Mouse (Mus musculus): ENCODE data around the gene Ppp6c. TPM values are rescaled to one million over a fixed set of nuclear protein-coding genes. Genes with fewer than 3 reads are reported as not detected.

Gene Ppp6c
- polyA plus RNA-seq, 1 experiment from 2014 or later: 71.6 TPM

- Histone ChIP-seq H3K9ac (no peak overlapping the region), H3K9me3 (replicated peaks) (no peaks in the 10 kb centered on the region), H3K4me3 (replicated peaks) (no peak overlapping the region), H3K4me1 (no peaks in the 10 kb centered on the region), H3K36me3 (peaks cover 5% of the 10 kb centered on the region; the same call in 1 of the 2 replicates), H3K27ac (replicated peaks) (no peak overlapping the region), H3K4me2 (replicated peaks) (no peak overlapping the region), H3K27me3 (no peaks in the 10 kb centered on the region)
- WGBS: 87% methylated on average over 2 of the region's 2 CpGs
- ATAC-seq (ENCODE audit: insufficient number of reproducible peaks, low FRiP score, low TSS enrichment, low read depth): no peak
Observed at GRCm38 (mm10) chr2:39203359-39203758, 22.9 kb downstream of the Ppp6c start.

- Histone ChIP-seq H3K4me1 (peaks cover 6% of the 10 kb centered on the region; the same call in 1 of the 2 replicates), H3K4me3 (replicated peaks) (no peak overlapping the region), H3K4me2 (replicated peaks) (no peak overlapping the region), H3K36me3 (peaks cover 25% of the 10 kb centered on the region), H3K27ac (replicated peaks) (no peak overlapping the region), H3K27me3 (no peaks in the 10 kb centered on the region), H3K9me3 (replicated peaks) (no peaks in the 10 kb centered on the region), H3K9ac (no peak overlapping the region)
- WGBS: 90% methylated on average over 2 of the region's 2 CpGs
- ATAC-seq (ENCODE audit: insufficient number of reproducible peaks, low FRiP score, low TSS enrichment, low read depth): no peak
Observed at GRCm38 (mm10) chr2:39194809-39195208, 31.4 kb downstream of the Ppp6c start.

- Histone ChIP-seq H3K36me3 (0 out of 2 replicates have a peak, but pooled peaks cover 14% of the 10 kb centered on the region), H3K4me2 (replicated peaks) (peak within 1 kb of the TSS; percentile 77), H3K27me3 (no peaks in the 10 kb centered on the region), H3K9ac (peak within 1 kb of the TSS; percentile 79), H3K9me3 (replicated peaks) (no peaks in the 10 kb centered on the region), H3K4me1 (peaks cover 17% of the 10 kb centered on the region), H3K4me3 (replicated peaks) (peak within 1 kb of the TSS; percentile 99), H3K27ac (replicated peaks) (peak within 1 kb of the TSS; percentile 97)
- peak; percentile 100 for ATAC-seq (ENCODE audit: insufficient number of reproducible peaks, low FRiP score, low TSS enrichment, low read depth)
- 0% methylated on average over 41 of the region's 41 CpGs for WGBS
Observed at GRCm38 (mm10) chr2:39190561-39191056, 35.6 kb downstream of the Ppp6c start, which contains the start of gene Scai. Gene Scai, minus strand, starts transcription at chr2:39190734.

GRCm38 (mm10) chr2:39189961-39190560, 36.2 kb downstream of the Ppp6c start:
- Histone ChIP-seq H3K4me2 (replicated peaks) (peak overlapping the region; percentile 77), H3K9me3 (replicated peaks) (no peaks in the 10 kb centered on the region), H3K4me1 (peaks cover 17% of the 10 kb centered on the region), H3K27ac (replicated peaks) (peak overlapping the region; percentile 97), H3K36me3 (0 out of 2 replicates have a peak, but pooled peaks cover 10% of the 10 kb centered on the region), H3K4me3 (replicated peaks) (peak overlapping the region; percentile 99), H3K27me3 (no peaks in the 10 kb centered on the region), H3K9ac (peak overlapping the region; percentile 79)
- peak; percentile 87 for ATAC-seq (ENCODE audit: insufficient number of reproducible peaks, low FRiP score, low TSS enrichment, low read depth)
- WGBS: under 1% methylated on average over 36 of the region's 39 CpGs

GRCm38 (mm10) chr2:39185942-39186341, 40.3 kb downstream of the Ppp6c start:
- Histone ChIP-seq H3K27me3 (no peaks in the 10 kb centered on the region), H3K9me3 (replicated peaks) (no peaks in the 10 kb centered on the region), H3K4me2 (replicated peaks) (no peak overlapping the region), H3K36me3 (peaks cover 15% of the 10 kb centered on the region; the same call in 1 of the 2 replicates), H3K27ac (replicated peaks) (no peak overlapping the region), H3K4me3 (replicated peaks) (no peak overlapping the region), H3K4me1 (peaks cover 15% of the 10 kb centered on the region), H3K9ac (no peak overlapping the region)
- 76% methylated on average over 3 of the region's 3 CpGs for WGBS
- ATAC-seq (ENCODE audit: insufficient number of reproducible peaks, low FRiP score, low TSS enrichment, low read depth): no peak

- peaks cover under 1% of the 10 kb centered on the region; the same call in 1 of the 2 replicates for H3K4me1 ChIP-seq
- peaks cover 29% of the 10 kb centered on the region; the same call in 1 of the 2 replicates for H3K36me3 ChIP-seq
Observed at GRCm38 (mm10) chr2:39183587-39183986, 42.7 kb downstream of the Ppp6c start.

GRCm38 (mm10) chr2:39160996-39161395, 65.3 kb downstream of the Ppp6c start:
- no peaks in the 10 kb centered on the region for H3K9me3 ChIP-seq (replicated peaks)
- no peaks in the 10 kb centered on the region for H3K36me3 ChIP-seq
- 93% methylated on average over 1 of the region's 1 CpGs for WGBS
- no peak overlapping the region for H3K27ac ChIP-seq (replicated peaks)
- no peak overlapping the region for H3K9ac ChIP-seq
- no peak for ATAC-seq (ENCODE audit: insufficient number of reproducible peaks, low FRiP score, low TSS enrichment, low read depth)
- no peaks in the 10 kb centered on the region for H3K27me3 ChIP-seq
- no peak overlapping the region for H3K4me3 ChIP-seq (replicated peaks)
- H3K4me1 ChIP-seq: peaks cover 3% of the 10 kb centered on the region; the same call in 1 of the 2 replicates
- no peak overlapping the region for H3K4me2 ChIP-seq (replicated peaks)

More at GRCm38 (mm10) chr2:39183587-39183986, 42.7 kb downstream of the Ppp6c start:
- Histone ChIP-seq H3K9ac (no peak overlapping the region), H3K4me3 (replicated peaks) (no peak overlapping the region), H3K9me3 (replicated peaks) (no peaks in the 10 kb centered on the region), H3K27me3 (no peaks in the 10 kb centered on the region), H3K27ac (replicated peaks) (no peak overlapping the region), H3K4me2 (replicated peaks) (no peak overlapping the region)
- 86% methylated on average over 2 of the region's 2 CpGs for WGBS
- ATAC-seq (ENCODE audit: insufficient number of reproducible peaks, low FRiP score, low TSS enrichment, low read depth): no peak

GRCm38 (mm10) chr2:39157916-39158315, 68.3 kb downstream of the Ppp6c start:
- WGBS: 53% methylated on average over 1 of the region's 1 CpGs
- Histone ChIP-seq H3K4me3 (replicated peaks) (no peak overlapping the region), H3K27me3 (no peaks in the 10 kb centered on the region), H3K9me3 (replicated peaks) (no peaks in the 10 kb centered on the region), H3K4me1 (peaks cover 3% of the 10 kb centered on the region; the same call in 1 of the 2 replicates), H3K9ac (no peak overlapping the region), H3K27ac (replicated peaks) (no peak overlapping the region), H3K4me2 (replicated peaks) (no peak overlapping the region), H3K36me3 (no peaks in the 10 kb centered on the region)
- no peak for ATAC-seq (ENCODE audit: insufficient number of reproducible peaks, low FRiP score, low TSS enrichment, low read depth)

GRCm38 (mm10) chr2:39156821-39157220, 69.4 kb downstream of the Ppp6c start:
- no peak overlapping the region for H3K4me2 ChIP-seq (replicated peaks)
- ATAC-seq (ENCODE audit: insufficient number of reproducible peaks, low FRiP score, low TSS enrichment, low read depth): no peak
- H3K4me3 ChIP-seq (replicated peaks): no peak overlapping the region
- peaks cover 3% of the 10 kb centered on the region; the same call in 1 of the 2 replicates for H3K4me1 ChIP-seq
- H3K27ac ChIP-seq (replicated peaks): no peak overlapping the region
- 81% methylated on average over 1 of the region's 1 CpGs for WGBS
- H3K27me3 ChIP-seq: no peaks in the 10 kb centered on the region
- no peak overlapping the region for H3K9ac ChIP-seq
- no peaks in the 10 kb centered on the region for H3K36me3 ChIP-seq
- H3K9me3 ChIP-seq (replicated peaks): no peaks in the 10 kb centered on the region

- 66% methylated on average over 2 of the region's 2 CpGs for WGBS
- Histone ChIP-seq H3K4me2 (replicated peaks) (no peak overlapping the region), H3K9ac (no peak overlapping the region), H3K27me3 (no peaks in the 10 kb centered on the region), H3K36me3 (no peaks in the 10 kb centered on the region), H3K4me3 (replicated peaks) (no peak overlapping the region), H3K9me3 (replicated peaks) (no peaks in the 10 kb centered on the region), H3K27ac (replicated peaks) (no peak overlapping the region), H3K4me1 (no peaks in the 10 kb centered on the region)
- ATAC-seq (ENCODE audit: insufficient number of reproducible peaks, low FRiP score, low TSS enrichment, low read depth): no peak
Observed at GRCm38 (mm10) chr2:39150943-39151342, 75.3 kb downstream of the Ppp6c start.

- Histone ChIP-seq H3K4me3 (replicated peaks) (no peak overlapping the region), H3K9me3 (replicated peaks) (no peaks in the 10 kb centered on the region), H3K36me3 (no peaks in the 10 kb centered on the region), H3K4me2 (replicated peaks) (no peak overlapping the region), H3K27ac (replicated peaks) (no peak overlapping the region), H3K27me3 (no peaks in the 10 kb centered on the region), H3K9ac (no peak overlapping the region), H3K4me1 (no peaks in the 10 kb centered on the region)
- WGBS: 53% methylated on average over 2 of the region's 2 CpGs
- ATAC-seq (ENCODE audit: insufficient number of reproducible peaks, low FRiP score, low TSS enrichment, low read depth): no peak
Observed at GRCm38 (mm10) chr2:39148075-39148474, 78.2 kb downstream of the Ppp6c start.

Measured in embryonic facial prominence, embryonic 15.5 days (tissue).